ENCODE assay signal across 16 mouse cellular contexts in genomic region chr17:46767868-46768267, GRCm38 (mm10). TPM values are rescaled to one million over a fixed set of nuclear protein-coding genes. Genes with fewer than 3 reads are reported as not detected.
DNase-seq lines count a peak whose midpoint lies in the region; ATAC-seq lines count a peak whose summit lies in the region.
"Had no signal": no experiment of that assay in that cellular context is flagged by ENCODE, and none has a peak within 500 bp of the region (broad histone marks: within the 10 kb centered on the region; RNA-seq: fewer than 3 reads in every experiment).

No protein-coding gene starts in this region.

- DNase-seq in kidney, postnatal 10 days: peak; percentile 46
- DNase-seq in lung, postnatal 10 days: peak; percentile 62
- DNase-seq in thymus, postnatal 25 days: peak; percentile 83
- no peak for DNase-seq in cerebellum, adult 11-12 months
- no peak for DNase-seq in adrenal gland, adult 8-10 months
- DNase-seq: cerebellum, adult 18-20 months; forebrain, postnatal 0 days; heart, postnatal 36 days; midbrain, embryonic 14.5 days; retina, postnatal 1 day had no signal

- H3K4me1 ChIP-seq in kidney, embryonic 16.5 days (ENCODE audit: insufficient read depth, low read length): peaks cover 8% of the 10 kb centered on the region

- H3K36me3 ChIP-seq in kidney, embryonic 16.5 days (ENCODE audit: insufficient read depth, low read length): no peaks in the 10 kb centered on the region
- H3K36me3 ChIP-seq: embryonic facial prominence, embryonic 12.5 days; neural tube, embryonic 12.5 days had no signal

- H3K9ac ChIP-seq in kidney, embryonic 16.5 days (replicated peaks; ENCODE audit: low read length): no peak overlapping the region
- H3K9ac ChIP-seq: embryonic facial prominence, embryonic 12.5 days; forebrain, postnatal 0 days; neural tube, embryonic 12.5 days had no signal

- WGBS in kidney, embryonic 16.5 days: 41% methylated on average over 8 of the region's 8 CpGs

- H3K4me2 ChIP-seq in kidney, embryonic 16.5 days (replicated peaks; ENCODE audit: low read depth, low read length): no peak overlapping the region
- H3K4me2 ChIP-seq: embryonic facial prominence, embryonic 12.5 days; neural tube, embryonic 12.5 days had no signal

- H3K27me3 ChIP-seq in kidney, embryonic 16.5 days (ENCODE audit: insufficient read depth, low read length): no peaks in the 10 kb centered on the region
- H3K27me3 ChIP-seq: embryonic facial prominence, embryonic 12.5 days; neural tube, embryonic 12.5 days had no signal

- no peak overlapping the region for H3K4me3 ChIP-seq in kidney, embryonic 16.5 days (ENCODE audit: low read length)
- H3K4me3 ChIP-seq: embryonic facial prominence, embryonic 12.5 days; neural tube, embryonic 12.5 days had no signal

- no peak for ATAC-seq in kidney, embryonic 16.5 days (ENCODE audit: low FRiP score, low TSS enrichment)
- ATAC-seq in granulocyte monocyte progenitor cell, adult 5-6 weeks (replicated peaks; ENCODE audit: poor library complexity, severe bottlenecking): peak; percentile 50
- ATAC-seq: forebrain, postnatal 0 days; intestine, embryonic 16.5 days had no signal

- H3K9me3 ChIP-seq in kidney, embryonic 16.5 days (ENCODE audit: low read length): no peaks in the 10 kb centered on the region
- H3K9me3 ChIP-seq: embryonic facial prominence, embryonic 12.5 days; neural tube, embryonic 12.5 days had no signal

- H3K27ac ChIP-seq in kidney, embryonic 16.5 days (ENCODE audit: low read length): no peak overlapping the region
- H3K27ac ChIP-seq: embryonic facial prominence, embryonic 12.5 days; neural tube, embryonic 12.5 days had no signal

RNA-seq across cellular contexts. Expression of gene Ptcra, which starts 4.4 kb away (rescaled TPM):
- 0.22 and 0.29 TPM in 2 replicates for polyA plus RNA-seq in kidney, embryonic 16.5 days (2015; fragmentation: Nextera tagmentation; extraction: Ambion mirVana)
- total RNA-seq in granulocyte monocyte progenitor cell, adult 5-6 weeks (2014; fragmentation: Nextera tagmentation): 1.3 TPM in 1 of 2 replicates, not detected in the other
- total RNA-seq in granulocyte monocyte progenitor cell, adult 5-6 weeks (2017): not detected in 2 replicates
- total RNA-seq in adrenal gland, adult 8-10 months (2022): not detected
- total RNA-seq: forebrain, postnatal 0 days; heart, postnatal 36 days had no signal
- polyA plus RNA-seq: gonadal fat pad, adult 2 months had no signal

RNA-seq across cellular contexts. Expression of gene 2310039H08Rik, which starts 4.6 kb away (rescaled TPM):
- 76.1 and 89.9 TPM in 2 replicates for polyA plus RNA-seq in kidney, embryonic 16.5 days (2015; fragmentation: Nextera tagmentation; extraction: Ambion mirVana)
- 18.0 and 37.9 TPM in 2 replicates for total RNA-seq in granulocyte monocyte progenitor cell, adult 5-6 weeks (2014; fragmentation: Nextera tagmentation)
- total RNA-seq in granulocyte monocyte progenitor cell, adult 5-6 weeks (2017): 21.5 and 26.9 TPM in 2 replicates
- 10 to 100 TPM; 53.9 to 87.1 (median 61.4) TPM for total RNA-seq in adrenal gland, adult 8-10 months (2022)

RNA-seq across cellular contexts. Expression of gene Rpl7l1, which starts 14.6 kb away (rescaled TPM):
- polyA plus RNA-seq in kidney, embryonic 16.5 days (2015; fragmentation: Nextera tagmentation; extraction: Ambion mirVana): 165 and 173 TPM in 2 replicates
- 77.5 and 102 TPM in 2 replicates for total RNA-seq in granulocyte monocyte progenitor cell, adult 5-6 weeks (2014; fragmentation: Nextera tagmentation)
- 153 and 206 TPM in 2 replicates for total RNA-seq in granulocyte monocyte progenitor cell, adult 5-6 weeks (2017)
- 10 to 100 TPM; 78.9 to 89.9 (median 83.8) TPM for total RNA-seq in adrenal gland, adult 8-10 months (2022)

RNA-seq across cellular contexts. Expression of gene Cnpy3, which starts 15.9 kb away (rescaled TPM):
- 85.9 and 94.5 TPM in 2 replicates for polyA plus RNA-seq in kidney, embryonic 16.5 days (2015; fragmentation: Nextera tagmentation; extraction: Ambion mirVana)
- total RNA-seq in granulocyte monocyte progenitor cell, adult 5-6 weeks (2014; fragmentation: Nextera tagmentation): 68.6 and 80.8 TPM in 2 replicates
- total RNA-seq in granulocyte monocyte progenitor cell, adult 5-6 weeks (2017): 100 and 121 TPM in 2 replicates
- 10 to 100 TPM; 66.6 to 74.1 (median 70.7) TPM for total RNA-seq in adrenal gland, adult 8-10 months (2022)

RNA-seq across cellular contexts. Expression of gene Gnmt, which starts 38.9 kb away (rescaled TPM):
- polyA plus RNA-seq in kidney, embryonic 16.5 days (2015; fragmentation: Nextera tagmentation; extraction: Ambion mirVana): 2.4 and 2.7 TPM in 2 replicates
- 1.1 TPM in 1 of 2 replicates, not detected in the other for total RNA-seq in granulocyte monocyte progenitor cell, adult 5-6 weeks (2014; fragmentation: Nextera tagmentation)
- total RNA-seq in granulocyte monocyte progenitor cell, adult 5-6 weeks (2017): 1.0 TPM in 1 of 2 replicates, not detected in the other
- total RNA-seq in adrenal gland, adult 8-10 months (2022): 1 to 10 TPM; 1.2 to 1.8 (median 1.6) TPM
- total RNA-seq: forebrain, postnatal 0 days had no signal

Comparison
In these comparisons a context has a peak if more than half of its experiments do, and no peak if none do; other contexts are left out.
1. DNase-seq: peak in kidney, postnatal 10 days (single experiment), lung, postnatal 10 days (single experiment) and thymus, postnatal 25 days (single experiment); none in cerebellum, adult 11-12 months (single experiment) and adrenal gland, adult 8-10 months (single experiment).